Mouse (Mus musculus) bone marrow, adult 2 months (tissue): ENCODE data around the gene 6030458C11Rik.

Experiments
- CTCF ChIP-seq: fragments of 200-500 bp; IDR thresholded peaks from 2 replicates; pipeline ENCODE4 v1.5.1; 2011; ENCODE audit warnings: low read length, control low read depth; ENCODE audit not compliant: control insufficient read depth, insufficient read depth
- POLR2A ChIP-seq: fragments of 200-500 bp; IDR thresholded peaks from 2 replicates; pipeline ENCODE4 v1.6.1; 2011; ENCODE audit warnings: low read depth, mild to moderate bottlenecking, control low read depth, low read length, borderline replicate concordance; ENCODE audit not compliant: control insufficient read depth

GRCm38 (mm10) chr15:12832599-12832998, 8.2 kb upstream of the 6030458C11Rik start:
- no peak for TF ChIP-seq CTCF
- TF ChIP-seq POLR2A = no peak
